Mouse (Mus musculus): ENCODE measurements around the gene Top1. TPM values are rescaled to one million over a fixed set of nuclear protein-coding genes. Genes with fewer than 3 reads are reported as not detected.
A peak's percentile ranks its signal among the peaks of the same experiment; 100 is the strongest.

Top1 gene
- 10 to 100 TPM; 42.3 to 54.4 TPM for total RNA-seq (2021)
- long read RNA-seq, experiment 1, transcript Top1-201 (21 exons, 3,856 nt) = major isoform, 21 of 27 reads
- long read RNA-seq, experiment 1, partial matches to known transcripts = 6 of 27 reads
- long read RNA-seq, experiment 1, other reads (novel, unspliced or antisense) = 0 of 27 reads
- long read RNA-seq, experiment 2, transcript Top1-201 (21 exons, 3,856 nt) = major isoform, 21 of 23 reads
- long read RNA-seq, experiment 2, partial matches to known transcripts = 1 of 23 reads
- long read RNA-seq, experiment 2, other reads (novel, unspliced or antisense) = 1 of 23 reads

GRCm38 (mm10) chr2:160645614-160646137 is at the start of gene Top1:
Gene Top1, plus strand, starts transcription at chr2:160645888.
- DNase-seq = peak; percentile 99

GRCm38 (mm10) chr2:160597582-160598281 is 48.0 kb upstream of the Top1 start:
- DNase-seq = peak; percentile 66

DNA sequence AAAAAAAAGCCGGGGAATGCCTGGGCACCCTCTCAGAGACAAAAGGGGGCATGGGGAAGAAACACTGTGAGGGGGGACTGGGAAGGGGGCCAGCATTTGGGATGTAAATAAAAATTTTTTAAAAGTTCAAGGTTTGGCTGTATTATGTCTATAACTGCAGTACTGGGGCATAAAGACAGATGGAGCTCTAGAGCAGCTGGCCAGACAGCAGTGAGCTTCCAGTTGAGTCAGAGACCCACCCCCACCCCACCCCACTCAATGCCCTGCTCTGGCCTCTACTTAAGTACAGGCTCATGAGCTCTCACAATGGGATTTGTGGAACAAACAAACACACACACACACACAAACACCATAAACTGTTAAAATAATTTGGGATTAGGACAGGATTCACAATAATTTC is 43.9 kb upstream of the Top1 start:
- DNase-seq = peak; percentile 30

DNA sequence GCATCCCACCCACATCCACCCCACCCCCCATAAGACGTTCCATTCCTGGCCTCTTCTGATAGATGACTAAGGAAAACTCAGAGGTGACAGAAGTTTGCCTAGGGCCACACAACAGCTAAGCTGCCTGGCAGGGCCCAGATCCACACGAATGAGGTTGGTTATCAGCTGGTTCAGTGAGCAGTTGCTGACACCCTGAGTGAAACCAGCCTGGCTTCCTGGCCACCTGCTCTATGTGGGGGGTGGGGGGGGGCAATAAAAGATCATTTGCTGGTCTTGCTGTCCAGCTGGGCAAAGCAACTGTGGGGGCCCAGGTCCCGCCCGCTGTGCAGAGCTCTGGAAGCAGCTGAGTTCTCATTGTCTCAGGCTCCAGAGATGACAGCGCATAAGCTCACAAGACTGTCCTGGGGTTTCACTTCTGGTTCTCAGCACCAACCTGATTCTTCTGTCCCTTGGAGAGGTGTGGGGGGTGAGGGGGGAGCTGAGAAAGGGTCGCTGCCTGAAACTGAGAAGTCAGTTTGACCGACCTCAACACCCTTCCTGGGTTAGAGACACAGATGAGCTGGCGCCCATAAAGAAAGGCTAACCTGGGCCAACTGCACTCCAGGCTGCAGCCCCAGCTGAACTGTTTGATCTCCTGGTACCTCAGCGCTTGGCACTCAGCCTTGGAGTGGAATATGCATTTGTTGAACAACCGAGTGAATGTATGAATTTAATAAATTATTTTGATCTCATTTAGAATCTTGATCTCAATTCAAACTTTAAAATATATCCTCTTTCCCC is 42.3 kb upstream of the Top1 start:
- no peak for DNase-seq

DNA sequence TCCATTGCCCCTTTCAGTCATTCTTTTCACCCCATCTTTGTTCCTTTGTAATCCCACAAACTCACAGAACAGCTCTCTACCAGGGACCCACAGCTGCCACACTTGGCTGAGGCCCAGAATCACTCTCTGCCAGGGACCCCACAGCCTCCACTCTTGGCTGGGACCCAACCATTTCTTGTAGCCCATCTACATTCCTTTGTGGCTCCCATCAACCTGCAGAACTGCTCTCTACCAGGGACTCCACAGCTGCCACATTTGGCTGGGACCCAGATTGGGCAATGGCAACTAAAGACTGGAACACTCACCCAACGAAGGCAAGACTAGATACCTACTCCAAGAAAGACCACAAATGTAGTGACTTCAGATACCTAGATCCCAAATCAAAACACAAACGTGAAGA is 35.7 kb upstream of the Top1 start:
- peak; percentile 55 for DNase-seq

DNA sequence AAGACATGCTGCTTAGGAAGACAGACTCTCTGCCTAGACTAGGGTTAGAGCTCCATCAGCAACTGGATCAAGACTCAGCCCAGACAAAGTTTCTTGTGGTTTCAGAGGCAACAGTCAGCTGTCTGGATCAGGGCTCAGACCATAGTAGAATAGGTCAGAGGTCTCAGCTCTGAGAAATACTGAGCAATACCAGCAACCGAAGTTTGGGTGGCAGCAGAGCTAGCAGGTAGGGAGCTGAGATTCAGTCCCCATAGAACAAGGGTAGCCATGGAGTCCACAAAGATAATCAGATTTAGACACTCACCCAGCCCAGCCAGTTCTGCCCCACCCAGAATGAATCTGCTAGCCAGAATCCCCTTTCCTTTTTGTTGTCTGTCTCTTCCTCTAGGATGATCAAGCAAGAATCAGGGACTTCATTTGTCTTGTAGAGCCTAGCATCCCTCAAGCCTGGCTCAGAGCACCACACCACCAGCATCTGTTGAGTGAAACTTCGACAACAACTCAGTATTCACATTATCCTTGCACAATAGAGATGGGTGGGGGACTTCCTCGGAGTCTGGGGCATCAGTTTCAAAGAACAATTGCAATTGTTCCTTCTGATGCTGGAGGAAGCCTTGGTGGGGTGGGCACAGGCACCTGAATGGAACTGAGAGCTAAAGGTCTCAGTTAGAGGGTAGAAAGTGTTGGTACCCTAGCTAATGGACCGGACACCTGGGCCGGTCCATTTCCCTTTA is 32.3 kb upstream of the Top1 start:
- no peak for DNase-seq

- DNase-seq = no peak
Measured at GRCm38 (mm10) chr2:160617741-160618140, 27.9 kb upstream of the Top1 start.

DNA sequence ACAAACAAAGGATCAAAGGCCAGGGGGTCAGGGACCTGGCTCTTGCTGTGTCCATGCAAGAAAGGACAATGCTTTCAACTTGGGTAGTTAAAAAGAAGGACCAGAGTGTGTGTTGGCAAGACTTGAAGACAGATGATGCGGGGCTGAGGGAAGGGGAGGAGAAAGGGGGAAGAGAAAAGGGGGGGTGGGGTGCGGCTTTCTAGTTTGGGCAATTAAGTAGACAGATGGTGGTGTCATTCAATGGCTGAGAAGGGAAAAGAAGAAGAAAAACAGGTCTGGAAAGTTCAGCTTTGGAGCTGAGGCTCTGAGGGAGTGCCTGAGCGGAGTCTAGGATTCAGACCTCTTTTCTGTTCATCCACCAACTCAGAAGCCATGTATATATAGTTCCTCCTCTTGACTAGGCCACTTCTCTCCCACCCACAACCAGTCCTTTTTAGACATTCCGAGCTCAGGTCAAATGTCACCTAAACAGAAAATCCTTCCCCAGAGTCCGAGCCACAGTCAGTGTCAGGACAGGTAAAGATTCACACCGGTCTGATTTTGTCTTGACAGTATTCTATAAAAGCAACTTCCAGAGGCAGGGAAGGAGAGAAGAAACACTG is 27.0 kb upstream of the Top1 start:
- no peak for DNase-seq

GRCm38 (mm10) chr2:160619300-160619699 is 26.4 kb upstream of the Top1 start:
- DNase-seq = no peak

DNA sequence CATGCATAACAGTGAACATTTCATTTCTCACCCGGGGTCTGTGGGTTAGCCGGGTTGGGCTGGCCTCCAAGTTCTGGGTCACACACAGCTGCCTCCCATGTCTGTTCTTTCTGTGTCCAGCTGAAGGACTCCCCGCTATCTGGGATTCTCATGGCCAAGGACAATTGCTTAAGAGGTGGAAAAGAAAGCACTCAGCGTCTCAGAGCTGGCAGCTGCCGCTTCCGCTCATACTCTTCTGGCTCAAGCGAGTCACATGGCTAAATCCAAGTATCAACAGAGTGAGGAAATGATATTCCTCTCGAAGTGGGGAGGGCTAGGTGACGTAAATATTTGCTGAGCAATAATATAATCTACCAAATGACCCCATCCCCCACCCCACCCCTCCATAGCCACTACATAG is 25.9 kb upstream of the Top1 start:
- peak; percentile 52 for DNase-seq

- no peak for DNase-seq
Measured at GRCm38 (mm10) chr2:160620279-160620963, 25.3 kb upstream of the Top1 start.

DNA sequence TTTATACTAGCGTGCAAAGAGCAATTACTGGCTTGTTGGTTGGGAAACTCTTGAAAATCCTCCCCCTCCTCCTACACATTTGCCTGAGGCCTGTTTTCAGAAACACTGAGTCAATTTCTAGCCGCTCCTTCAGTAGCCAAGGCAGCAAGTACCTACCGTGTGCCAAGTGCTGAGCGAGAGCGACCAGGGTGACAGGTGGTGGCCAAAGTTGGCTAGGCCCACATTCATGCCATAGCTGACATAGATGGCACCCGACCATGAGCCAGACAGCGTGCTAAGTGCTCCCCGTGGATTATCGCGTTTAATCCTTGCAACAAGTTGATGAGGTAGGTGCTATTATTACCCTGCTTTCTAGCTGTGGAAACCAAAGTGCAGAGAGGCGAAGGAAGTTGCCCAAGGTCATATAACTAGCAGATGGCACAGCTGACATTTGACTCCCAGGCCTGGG is 24.7 kb upstream of the Top1 start:
- DNase-seq = peak; percentile 62

GRCm38 (mm10) chr2:160621661-160622211 is 24.0 kb upstream of the Top1 start:
- peak; percentile 78 for DNase-seq

DNA sequence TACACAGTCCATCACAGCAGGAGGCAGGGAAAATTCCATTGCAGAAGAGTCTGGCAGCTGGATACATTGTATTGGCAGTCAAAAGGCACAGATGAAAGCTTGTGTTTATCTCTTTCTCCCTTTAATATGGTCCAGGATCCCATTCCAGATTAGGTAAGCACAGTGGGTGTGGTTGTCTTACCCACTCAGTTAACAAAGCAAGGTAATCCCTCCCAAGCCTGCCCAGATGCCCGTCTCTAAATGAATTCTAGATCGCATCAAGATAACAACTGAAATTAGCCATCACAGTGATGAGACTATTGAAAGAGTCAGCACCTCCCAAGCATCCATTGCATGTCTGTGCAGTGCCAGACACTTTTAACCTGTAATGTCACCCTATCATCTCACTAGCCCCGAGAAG is 23.0 kb upstream of the Top1 start:
- no peak for DNase-seq

GRCm38 (mm10) chr2:160623745-160624144 is 21.9 kb upstream of the Top1 start:
- DNase-seq = no peak

- DNase-seq = no peak
Measured at GRCm38 (mm10) chr2:160627207-160628025, 18.3 kb upstream of the Top1 start.

DNA sequence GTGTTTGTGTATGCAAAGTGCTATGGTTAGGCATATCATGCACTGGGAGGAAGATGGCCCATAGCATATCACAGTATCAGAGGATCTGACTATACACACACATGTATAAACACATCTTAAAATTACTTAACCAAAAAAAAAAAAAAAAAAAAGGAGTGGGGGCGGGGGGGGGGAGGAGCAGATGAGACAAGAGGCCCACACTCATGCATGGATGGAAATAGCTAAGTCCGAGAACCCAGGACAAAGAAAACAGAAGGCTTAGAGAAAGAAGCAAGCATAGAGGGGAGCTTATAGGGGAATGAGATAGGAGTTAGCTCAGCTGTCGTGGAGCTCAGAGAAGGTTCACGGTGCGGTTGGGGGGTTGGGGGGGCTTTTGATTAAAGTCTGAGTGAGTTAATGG is 17.6 kb upstream of the Top1 start:
- no peak for DNase-seq

GRCm38 (mm10) chr2:160628666-160629527 is 16.8 kb upstream of the Top1 start:
- DNase-seq = no peak

- no peak for DNase-seq
Measured at GRCm38 (mm10) chr2:160629528-160629830, 16.2 kb upstream of the Top1 start.
